Mouse (Mus musculus) kidney, embryonic 16.5 days (tissue): Measurements from ENCODE around the gene Cltb. TPM values are rescaled to one million over a fixed set of nuclear protein-coding genes. Genes with fewer than 3 reads are reported as not detected.

Experiments used
- ATAC-seq: fragments of 200-750 bp; cut with Nextera tagmentation; 2 replicates; pipeline ENCODE4 v1.8.0; 2017; ENCODE audit warnings: moderate TSS enrichment; ENCODE audit not compliant: low FRiP score, low TSS enrichment
- H3K27ac ChIP-seq: fragments of 300-500 bp; sonication (generic); 2 replicates; pipeline ENCODE4 v1.5.1; 2014; ENCODE audit warnings: low read length
- H3K27me3 ChIP-seq: fragments of 300-500 bp; sonication (generic); 2 replicates; pipeline ENCODE4 v1.6.1; 2014; ENCODE audit warnings: low read length, control low read depth, mixed read lengths; ENCODE audit not compliant: insufficient read depth
- H3K36me3 ChIP-seq: fragments of 300-500 bp; sonication (generic); 2 replicates; pipeline ENCODE4 v1.6.1; 2014; ENCODE audit warnings: low read length, control low read depth, mixed read lengths; ENCODE audit not compliant: insufficient read depth
- H3K4me1 ChIP-seq: fragments of 300-500 bp; sonication (generic); 2 replicates; pipeline ENCODE4 v1.6.1; 2014; ENCODE audit warnings: low read length, control low read depth, mixed read lengths; ENCODE audit not compliant: insufficient read depth
- H3K4me2 ChIP-seq: fragments of 300-500 bp; sonication (generic); replicated peaks from 2 replicates; pipeline ENCODE4 v1.6.1; 2014; ENCODE audit warnings: low read depth, low read length
- H3K4me3 ChIP-seq: fragments of 300-500 bp; sonication (generic); 2 replicates; pipeline ENCODE4 v1.5.1; 2014; ENCODE audit warnings: mild to moderate bottlenecking, low read length
- H3K9ac ChIP-seq: fragments of 300-500 bp; sonication (generic); replicated peaks from 2 replicates; pipeline ENCODE4 v1.6.1; 2014; ENCODE audit warnings: low read length
- H3K9me3 ChIP-seq: fragments of 300-500 bp; sonication (generic); 2 replicates; pipeline ENCODE4 v1.6.1; 2016; ENCODE audit warnings: low read length, control low read depth
- WGBS: fragments of 180-500 bp; shearing (Covaris S2); extraction: QIAGEN DNeasy Blood & Tissue Kit; methylation state at CpG from one replicate; pipeline ENCODE4 v1.1.7; 2014; 5-methylcytosine and 5-hydroxymethylcytosine counted together
- polyA plus RNA-seq: library from polyadenylated mRNA; unstranded; fragments of >200 nt; fragmentation: Nextera tagmentation; extraction: Ambion mirVana; gene quantifications from 2 replicates; pipeline ENCODE4 v1.2.1, GENCODE M21; 2015

Gene Cltb
- polyA plus RNA-seq, 1 experiment from 2014 or later = 45.2 TPM

- Histone ChIP-seq H3K4me3 (no peak overlapping the region), H3K27me3 (no peaks in the 10 kb centered on the region; the same call in 1 of the 2 replicates), H3K9ac (no peak overlapping the region), H3K9me3 (no peaks in the 10 kb centered on the region), H3K36me3 (no peaks in the 10 kb centered on the region), H3K4me2 (no peak overlapping the region), H3K27ac (no peak overlapping the region), H3K4me1 (peaks cover 9% of the 10 kb centered on the region)
- 42% methylated on average over 5 of the region's 5 CpGs for WGBS
- no peak for ATAC-seq
These were observed 42.8 kb downstream of the Cltb start for GRCm38 (mm10) chr13:54568380-54568779.

- no peak overlapping the region for H3K9ac ChIP-seq
- H3K9me3 ChIP-seq = no peaks in the 10 kb centered on the region
- H3K4me3 ChIP-seq = peak overlapping the region; percentile 95
- peaks cover 9% of the 10 kb centered on the region for H3K36me3 ChIP-seq
- H3K27me3 ChIP-seq = no peaks in the 10 kb centered on the region
- 30% methylated on average over 8 of the region's 8 CpGs for WGBS
- peak overlapping the region; percentile 81 for H3K27ac ChIP-seq
- H3K4me1 ChIP-seq = peaks cover 9% of the 10 kb centered on the region
- H3K4me2 ChIP-seq = peak overlapping the region; percentile 53
- ATAC-seq = peak; percentile 43
These were observed 45.4 kb downstream of the Cltb start for GRCm38 (mm10) chr13:54565594-54566345.

GRCm38 (mm10) chr13:54565201-54565581, 46.0 kb downstream of the Cltb start, which contains the start of gene 4833439L19Rik:
TSS of gene 4833439L19Rik (minus strand) at chr13:54565435.
- WGBS = 0% methylated on average over 27 of the region's 27 CpGs
- peaks cover 15% of the 10 kb centered on the region for H3K36me3 ChIP-seq

GRCm38 (mm10) chr13:54564232-54565200, 46.6 kb downstream of the Cltb start:
- peak overlapping the region; percentile 63; the same call in 1 of the 2 replicates for H3K27ac ChIP-seq
- H3K27me3 ChIP-seq = no peaks in the 10 kb centered on the region
- no peaks in the 10 kb centered on the region for H3K9me3 ChIP-seq
- peak overlapping the region; percentile 95 for H3K4me3 ChIP-seq
- peaks cover 9% of the 10 kb centered on the region for H3K4me1 ChIP-seq
- H3K36me3 ChIP-seq = peaks cover 21% of the 10 kb centered on the region
- peak overlapping the region; percentile 93 for H3K9ac ChIP-seq
- peak; percentile 14; the same call in 1 of the 2 replicates for ATAC-seq
- H3K4me2 ChIP-seq = peak overlapping the region; percentile 89
- WGBS = 9% methylated on average over 45 of the region's 45 CpGs

More at GRCm38 (mm10) chr13:54565201-54565581, 46.0 kb downstream of the Cltb start, which contains the start of gene 4833439L19Rik:
- Histone ChIP-seq H3K4me2 (peak within 1 kb of the TSS; percentile 89), H3K9ac (peak within 1 kb of the TSS; percentile 93), H3K9me3 (no peaks in the 10 kb centered on the region), H3K4me3 (peak within 1 kb of the TSS; percentile 95), H3K27me3 (no peaks in the 10 kb centered on the region), H3K4me1 (peaks cover 9% of the 10 kb centered on the region), H3K27ac (peak within 1 kb of the TSS; percentile 81)
- peak; percentile 94 for ATAC-seq

GRCm38 (mm10) chr13:54562562-54562961, 48.6 kb downstream of the Cltb start:
- H3K4me2 ChIP-seq = no peak overlapping the region
- H3K4me1 ChIP-seq = peaks cover 9% of the 10 kb centered on the region
- peak; percentile 40; the same call in 1 of the 2 replicates for ATAC-seq
- H3K27ac ChIP-seq = 0 out of 2 replicates have a peak overlapping the region, but pooled peaks have one; percentile 27
- H3K36me3 ChIP-seq = peaks cover 40% of the 10 kb centered on the region
- no peak overlapping the region for H3K4me3 ChIP-seq
- no peaks in the 10 kb centered on the region for H3K27me3 ChIP-seq
- no peaks in the 10 kb centered on the region for H3K9me3 ChIP-seq
- no peak overlapping the region for H3K9ac ChIP-seq
- 40% methylated on average over 7 of the region's 7 CpGs for WGBS

- H3K27me3 ChIP-seq = no peaks in the 10 kb centered on the region
- no peak overlapping the region for H3K27ac ChIP-seq
- H3K9ac ChIP-seq = no peak overlapping the region
- ATAC-seq = no peak
- no peak overlapping the region for H3K4me2 ChIP-seq
- peaks cover 6% of the 10 kb centered on the region for H3K4me1 ChIP-seq
- H3K9me3 ChIP-seq = no peaks in the 10 kb centered on the region
- no peak overlapping the region for H3K4me3 ChIP-seq
- peaks cover 59% of the 10 kb centered on the region for H3K36me3 ChIP-seq
- 91% methylated on average over 7 of the region's 7 CpGs for WGBS
These were observed 50.5 kb downstream of the Cltb start for GRCm38 (mm10) chr13:54560608-54561007.

- no peak overlapping the region for H3K4me3 ChIP-seq
- no peak overlapping the region for H3K4me2 ChIP-seq
- no peak for ATAC-seq
- no peaks in the 10 kb centered on the region for H3K27me3 ChIP-seq
- WGBS = 95% methylated on average over 2 of the region's 2 CpGs
- no peak overlapping the region for H3K9ac ChIP-seq
- H3K27ac ChIP-seq = no peak overlapping the region
- peaks cover 59% of the 10 kb centered on the region for H3K36me3 ChIP-seq
- peaks cover 6% of the 10 kb centered on the region for H3K4me1 ChIP-seq
- H3K9me3 ChIP-seq = no peaks in the 10 kb centered on the region
These were observed 51.5 kb downstream of the Cltb start for GRCm38 (mm10) chr13:54559656-54560055.

- WGBS = 88% methylated on average over 1 of the region's 1 CpGs
- H3K9me3 ChIP-seq = no peaks in the 10 kb centered on the region
These were observed 53.5 kb downstream of the Cltb start for GRCm38 (mm10) chr13:54557652-54558051.

GRCm38 (mm10) chr13:54556796-54557195, 54.3 kb downstream of the Cltb start:
- Histone ChIP-seq H3K4me1 (no peaks in the 10 kb centered on the region), H3K27ac (no peak overlapping the region), H3K9me3 (no peaks in the 10 kb centered on the region), H3K9ac (no peak overlapping the region), H3K4me3 (no peak overlapping the region), H3K4me2 (no peak overlapping the region), H3K27me3 (no peaks in the 10 kb centered on the region), H3K36me3 (peaks cover 78% of the 10 kb centered on the region)
- WGBS = 88% methylated on average over 3 of the region's 3 CpGs
- no peak for ATAC-seq

More at GRCm38 (mm10) chr13:54557652-54558051, 53.5 kb downstream of the Cltb start:
- Histone ChIP-seq H3K4me3 (no peak overlapping the region), H3K36me3 (peaks cover 71% of the 10 kb centered on the region), H3K9ac (no peak overlapping the region), H3K27me3 (no peaks in the 10 kb centered on the region), H3K4me2 (no peak overlapping the region), H3K4me1 (no peaks in the 10 kb centered on the region), H3K27ac (no peak overlapping the region)
- no peak for ATAC-seq
